Mouse (Mus musculus) G1E (cell line): ENCODE results near the gene Spata5.

Experiments
- CTCF ChIP-seq: IDR thresholded peaks from 2 replicates; pipeline ENCODE4 v1.5.1; 2012; ENCODE audit warnings: low read depth, low read length, inconsistent platforms, mixed read lengths
- GATA1 ChIP-seq: IDR thresholded peaks from 2 replicates; pipeline ENCODE4 v1.6.1; 2012; ENCODE audit warnings: borderline replicate concordance, low read length, inconsistent platforms, mixed read lengths
- GATA2 ChIP-seq: IDR thresholded peaks from 2 replicates; pipeline ENCODE4 v1.6.1; 2012; ENCODE audit warnings: low read depth, low read length, inconsistent platforms, borderline replicate concordance
- POLR2AphosphoS5 ChIP-seq: IDR thresholded peaks from 2 replicates; pipeline ENCODE4 v1.6.1; 2012; ENCODE audit warnings: low read depth, low read length, inconsistent platforms; ENCODE audit not compliant: insufficient replicate concordance
- TAL1 ChIP-seq: conservative IDR thresholded peaks from 2 replicates; pipeline ENCODE4 v1.6.1; 2012; ENCODE audit warnings: low read depth, low read length, inconsistent platforms, mixed read lengths

DNA sequence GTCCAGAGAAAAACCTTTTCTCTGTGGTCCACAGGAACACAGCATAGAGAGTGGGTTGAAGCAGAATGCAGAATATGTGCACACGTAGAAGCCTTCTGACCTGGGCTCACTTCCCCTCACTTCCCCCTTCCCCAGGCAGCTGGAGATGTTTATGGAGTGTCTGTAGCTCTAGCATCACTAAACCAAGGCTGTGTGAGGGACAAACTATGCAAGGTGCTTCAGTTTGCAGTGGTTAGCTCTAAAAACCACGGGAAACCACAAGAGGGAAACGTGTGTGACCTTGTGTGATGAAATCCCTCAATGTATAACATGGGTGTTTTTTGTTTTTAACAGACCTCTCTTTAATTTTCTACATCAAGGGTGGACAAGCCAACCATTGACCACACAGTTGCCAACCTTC lies 183.8 kb downstream of the Spata5 start:
- TF ChIP-seq CTCF (no peak), TAL1 (no peak), GATA1 (no peak), GATA2 (no peak), POLR2AphosphoS5 (no peak)
